Mouse (Mus musculus) adrenal gland, adult (tissue): ENCODE results near the gene Cldn7.
"Not testable (repeated sequence)": the region's sequence is repeated elsewhere in the genome, so short reads cannot be mapped to it uniquely, and the experiment has no call there.

Source experiments
- DNase-seq, 2 experiments: peaks; one replicate each; pipeline ENCODE4 v3.0.0; 2022 to 2023; ENCODE audit warnings: low spot score in 1 of 2; ENCODE audit not compliant: inconsistent age in 2 of 2

Gene Cldn7

GRCm38 (mm10) chr11:69964650-69965270 lies at the start of gene Cldn7:
Gene Cldn7, plus strand, starts transcription at chr11:69964779.
- DNase-seq: peak in 1 of 2 experiments; percentile 18

DNA sequence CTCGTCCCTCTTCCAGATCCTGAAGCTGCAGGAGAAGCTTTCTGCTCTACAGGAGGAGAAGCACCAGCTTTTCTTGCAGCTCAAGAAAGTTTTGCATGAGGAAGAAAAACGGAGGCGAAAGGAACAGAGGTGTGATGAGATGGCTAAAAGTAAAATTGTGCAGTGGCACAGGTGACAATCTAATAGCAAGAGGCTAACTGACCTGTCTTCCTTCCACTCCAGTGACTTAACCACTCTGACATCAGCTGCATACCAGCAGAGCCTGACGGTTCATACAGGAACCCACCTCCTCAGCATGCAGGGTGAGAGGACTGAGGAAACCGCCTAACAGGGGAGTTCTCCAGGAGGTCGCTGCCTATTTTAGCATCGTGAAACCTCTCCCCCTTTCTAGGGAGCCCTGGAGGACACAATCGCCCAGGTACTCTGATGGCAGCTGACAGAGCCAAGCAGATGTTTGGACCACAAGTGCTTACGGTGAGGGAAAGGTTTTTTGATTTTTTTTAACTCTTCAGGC lies 49.6 kb upstream of the Cldn7 start:
- DNase-seq: peak in 1 of 2 experiments; percentile 45

DNA sequence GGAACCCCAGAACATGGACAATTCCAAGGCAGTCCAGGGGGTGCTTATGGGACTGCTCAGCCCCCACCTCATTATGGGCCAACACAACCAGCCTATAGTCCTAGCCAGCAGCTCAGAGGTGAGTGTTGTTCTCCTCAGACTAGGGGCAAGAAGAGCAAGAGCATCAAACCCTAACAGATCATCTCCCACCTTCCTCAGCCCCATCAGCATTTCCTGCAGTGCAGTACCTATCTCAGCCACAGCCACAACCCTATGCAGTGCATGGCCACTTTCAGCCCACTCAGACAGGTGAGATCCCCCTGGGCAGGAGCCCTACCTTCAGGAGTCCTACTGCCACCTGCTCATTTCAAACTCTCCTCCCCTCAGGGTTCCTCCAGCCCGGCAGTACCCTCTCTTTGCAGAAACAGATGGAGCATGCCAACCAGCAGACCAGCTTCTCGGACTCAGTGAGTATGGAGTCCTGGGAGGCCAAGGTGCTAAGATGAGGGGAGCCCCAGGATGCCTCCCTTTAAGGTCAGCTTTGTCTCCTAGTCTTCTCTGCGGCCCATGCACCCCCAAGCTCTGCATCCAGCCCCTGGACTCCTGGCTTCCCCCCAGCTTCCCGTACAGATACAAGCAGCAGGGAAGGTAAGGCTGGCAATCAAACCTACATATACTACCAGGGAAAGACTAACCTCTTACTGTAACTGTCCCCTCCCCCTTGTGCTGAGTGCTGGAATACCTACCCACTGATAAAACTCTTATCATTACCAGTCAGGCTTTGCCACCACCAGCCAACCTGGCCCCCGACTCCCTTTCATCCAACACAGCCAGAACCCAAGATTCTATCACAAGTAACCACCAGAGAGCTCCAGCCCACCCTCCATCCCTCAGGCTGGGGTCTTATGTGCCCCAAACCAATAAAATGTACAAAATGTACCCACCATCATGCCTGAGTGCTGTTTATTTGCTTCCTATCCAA lies 48.6 kb upstream of the Cldn7 start:
- DNase-seq: peak in 1 of 2 experiments; percentile 45

DNA sequence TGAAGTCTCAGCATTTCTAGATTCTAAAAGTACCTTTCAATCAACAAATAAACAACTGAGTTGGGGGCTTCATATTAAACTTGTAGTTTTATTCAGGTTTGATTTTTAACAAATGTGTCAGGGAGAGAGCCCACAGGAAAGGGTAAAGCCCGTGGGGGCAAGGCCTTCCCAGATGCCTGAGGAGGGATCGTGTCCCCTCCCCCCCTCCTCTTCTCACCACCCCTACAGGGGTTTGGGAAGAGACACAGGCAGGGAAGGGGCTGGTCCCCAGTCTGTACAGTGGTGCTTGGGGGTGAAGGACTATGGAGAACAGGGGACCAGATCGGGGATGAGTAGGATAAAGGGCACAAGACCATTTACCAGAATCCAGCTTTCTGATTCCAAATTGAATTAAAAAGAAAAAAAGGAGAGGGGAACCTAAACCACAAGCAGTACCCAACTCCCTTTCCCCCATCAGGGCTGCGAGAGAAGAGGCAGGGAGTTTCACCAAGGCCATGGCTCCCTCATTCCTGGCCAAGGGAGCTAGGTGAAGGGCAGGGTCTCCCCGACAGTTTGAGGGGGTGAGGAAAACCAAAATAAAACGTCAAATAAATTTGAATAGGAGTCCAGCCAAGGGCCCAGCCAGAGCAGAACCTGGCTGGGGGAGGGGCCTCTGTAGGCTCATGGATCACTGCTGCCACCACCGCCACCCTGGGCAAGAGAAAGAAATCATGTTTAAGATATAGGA lies 47.8 kb upstream of the Cldn7 start:
- peak in 1 of 2 experiments; percentile 39 for DNase-seq

GRCm38 (mm10) chr11:69917379-69917948 lies 47.1 kb upstream of the Cldn7 start:
- DNase-seq: peak in 1 of 2 experiments; percentile 32

GRCm38 (mm10) chr11:69918118-69918517 lies 46.5 kb upstream of the Cldn7 start:
- DNase-seq: peak in 1 of 2 experiments; percentile 36

- DNase-seq: peak in 1 of 2 experiments; percentile 61
These were observed 45.5 kb upstream of the Cldn7 start for GRCm38 (mm10) chr11:69919053-69919452.

- peak; percentile 86 to 94 for DNase-seq
These were observed 44.8 kb upstream of the Cldn7 start for GRCm38 (mm10) chr11:69919661-69920265.

DNA sequence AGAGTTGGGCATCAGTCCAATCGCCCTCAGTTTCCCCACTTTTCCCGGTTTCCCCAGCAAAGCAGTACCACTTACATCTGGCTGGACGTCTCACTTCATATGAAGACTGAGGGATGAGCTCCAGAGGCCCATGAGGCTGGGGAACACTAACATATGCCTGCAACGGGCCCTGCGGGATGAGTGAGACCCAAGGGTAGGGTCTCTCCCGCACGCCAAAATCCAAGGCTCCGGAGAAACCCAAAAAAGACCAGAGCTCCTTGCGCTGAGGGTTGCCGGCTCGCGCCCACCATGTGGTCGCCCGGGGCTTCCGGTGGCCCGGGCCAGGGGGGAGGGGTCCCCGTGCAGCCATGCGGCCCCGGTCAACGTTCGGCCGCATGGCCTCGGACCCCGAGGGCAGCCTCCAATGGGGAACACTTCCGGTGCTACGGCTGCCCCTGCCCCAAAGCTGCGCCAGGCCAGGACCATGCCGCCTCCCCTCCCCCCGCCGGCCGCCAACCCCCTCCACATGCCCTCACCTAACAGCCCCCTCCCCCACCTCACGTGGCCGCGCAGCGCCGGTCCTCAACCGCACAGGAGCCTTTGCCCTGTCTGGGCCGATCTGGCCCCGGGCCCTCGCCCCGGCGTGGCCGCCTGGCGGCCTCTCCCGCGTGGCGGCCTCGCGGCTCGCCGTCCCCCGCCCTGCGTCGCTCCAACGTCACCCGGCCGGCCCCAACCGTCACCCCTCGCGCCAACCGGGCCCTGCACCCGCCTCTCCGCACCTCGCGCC lies 44.1 kb upstream of the Cldn7 start:
- peak in 1 of 2 experiments; percentile 66 for DNase-seq

DNA sequence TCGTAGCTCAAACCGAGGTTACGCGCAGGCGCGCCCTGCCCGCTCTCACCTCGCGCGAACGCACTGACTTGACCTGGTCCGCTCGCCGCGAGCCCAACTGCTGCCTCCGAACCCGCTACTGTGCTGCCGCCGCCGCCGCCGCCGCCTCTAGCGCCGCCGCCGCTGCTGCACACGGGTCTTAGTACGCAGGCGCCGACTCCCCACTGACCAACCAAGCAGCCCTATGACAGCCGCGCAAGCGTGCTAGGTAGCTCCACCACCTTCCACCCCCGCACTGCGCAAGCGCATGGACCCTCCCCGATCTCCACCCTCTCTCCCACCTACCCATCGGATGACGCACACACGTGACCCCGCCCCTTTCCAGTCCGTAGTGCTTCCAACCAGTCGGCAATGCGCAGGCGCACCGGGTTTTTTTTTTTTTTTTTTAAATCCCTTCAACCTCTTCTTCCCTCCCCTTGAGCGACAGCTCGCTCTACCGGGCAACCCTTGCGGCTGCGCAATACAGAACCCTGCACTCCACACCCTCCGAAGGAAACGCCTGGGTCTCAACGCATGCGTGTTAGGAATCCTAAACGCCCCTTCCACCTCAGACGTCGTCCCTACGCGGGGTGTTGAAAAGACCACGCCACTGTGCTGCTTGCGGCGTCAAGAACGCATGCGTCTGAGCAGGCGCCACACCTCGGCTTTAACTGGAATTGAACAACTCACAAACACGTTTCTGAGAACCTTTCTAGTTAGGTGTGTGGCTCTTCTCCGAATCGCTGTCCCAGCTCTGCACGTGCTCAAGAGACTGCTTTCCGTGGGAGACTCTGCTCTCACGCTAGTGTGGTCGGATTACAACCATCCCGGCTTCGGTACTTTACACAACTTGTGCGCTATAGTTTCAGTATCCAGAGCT lies 43.2 kb upstream of the Cldn7 start, which contains the start of gene Eif5a:
Gene Eif5a, minus strand, starts transcription at position 845 of the 898 bp plus-strand sequence.
- DNase-seq: peak; percentile 100

- DNase-seq: peak in 1 of 2 experiments; percentile 81
These were observed 42.4 kb upstream of the Cldn7 start for GRCm38 (mm10) chr11:69922012-69922756.

DNA sequence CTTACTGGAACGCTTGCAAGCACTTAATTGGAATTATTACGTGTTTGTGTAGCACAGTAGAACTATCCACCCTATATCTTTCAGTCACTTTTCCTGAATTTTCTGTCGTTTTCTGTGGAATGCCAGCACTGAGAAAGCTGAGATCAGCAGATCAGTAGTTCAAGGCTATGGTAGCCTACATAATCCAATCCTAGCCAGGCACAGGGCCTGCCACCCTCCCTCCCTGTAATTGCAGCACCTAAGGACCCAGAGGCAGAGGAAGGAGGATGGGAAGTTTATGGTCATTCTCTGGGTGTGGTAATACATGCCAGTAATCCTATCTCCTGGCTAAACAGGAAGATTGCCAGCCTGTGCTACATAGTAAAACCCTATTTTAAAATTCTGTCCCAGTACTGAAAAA lies 41.8 kb upstream of the Cldn7 start:
- peak in 1 of 2 experiments; percentile 70 for DNase-seq

- no peak for DNase-seq
These were observed 37.1 kb upstream of the Cldn7 start for GRCm38 (mm10) chr11:69927501-69927900.

GRCm38 (mm10) chr11:69929712-69930111 lies 34.9 kb upstream of the Cldn7 start:
- no peak for DNase-seq

- not testable (repeated sequence) for DNase-seq
These were observed 34.4 kb upstream of the Cldn7 start for GRCm38 (mm10) chr11:69930176-69930575.

GRCm38 (mm10) chr11:69930967-69931537 lies 33.5 kb upstream of the Cldn7 start:
- peak in 1 of 2 experiments; percentile 22 for DNase-seq

DNA sequence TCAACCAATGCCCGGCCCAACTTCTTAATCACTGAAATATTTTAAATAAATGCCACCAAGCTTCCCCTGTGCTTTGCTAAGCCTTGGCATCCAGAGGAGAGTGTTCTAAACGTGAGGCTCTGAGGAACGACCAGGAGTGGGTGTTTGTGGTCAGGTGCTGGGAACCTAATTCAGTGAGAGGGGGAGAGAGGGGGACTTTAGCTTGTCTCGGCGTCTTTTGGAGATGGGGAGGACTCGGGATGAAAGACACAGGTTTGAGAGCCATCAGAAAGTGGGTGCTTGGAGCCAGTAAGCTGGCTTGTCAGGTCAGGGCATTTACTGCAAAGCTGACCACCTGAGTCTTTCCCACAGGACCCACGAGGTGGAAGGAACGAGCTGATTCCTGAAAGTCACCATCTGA lies 32.8 kb upstream of the Cldn7 start:
- no peak for DNase-seq
